Mouse (Mus musculus) midbrain, embryonic 16.5 days (tissue): ENCODE data around the gene Smu1. TPM values are rescaled to one million over a fixed set of nuclear protein-coding genes. Genes with fewer than 3 reads are reported as not detected.
"Not testable (repeated sequence)": the region's sequence is repeated elsewhere in the genome, so short reads cannot be mapped to it uniquely, and the experiment has no call there.

Source experiments
- ATAC-seq: fragments of 200-750 bp; cut with Nextera tagmentation; 2 replicates; pipeline ENCODE4 v1.8.0; 2017; ENCODE audit warnings: moderate TSS enrichment
- H3K27ac ChIP-seq: fragments of 300-500 bp; sonication (generic); 2 replicates; pipeline ENCODE4 v1.5.1; 2014; ENCODE audit warnings: mild to moderate bottlenecking, low read length, mixed read lengths
- H3K27me3 ChIP-seq: fragments of 300-500 bp; sonication (generic); 2 replicates; pipeline ENCODE4 v1.6.1; 2014; ENCODE audit warnings: low read depth, low read length, mixed read lengths; ENCODE audit not compliant: control insufficient read depth, insufficient read depth
- H3K36me3 ChIP-seq: fragments of 300-500 bp; sonication (generic); 2 replicates; pipeline ENCODE4 v1.6.1; 2014; ENCODE audit warnings: mild to moderate bottlenecking, low read length, moderate library complexity, mixed read lengths; ENCODE audit not compliant: control insufficient read depth, insufficient read depth
- H3K4me1 ChIP-seq: fragments of 300-500 bp; sonication (generic); 2 replicates; pipeline ENCODE4 v1.6.1; 2014; ENCODE audit warnings: mild to moderate bottlenecking, low read length, mixed read lengths; ENCODE audit not compliant: control insufficient read depth, insufficient read depth
- H3K4me2 ChIP-seq: fragments of 300-500 bp; sonication (generic); 2 replicates; pipeline ENCODE4 v1.6.1; 2014; ENCODE audit warnings: mild to moderate bottlenecking, low read length, mixed read lengths
- H3K4me3 ChIP-seq: fragments of 300-500 bp; sonication (generic); 2 replicates; pipeline ENCODE4 v1.5.1; 2014; ENCODE audit warnings: low read depth, mild to moderate bottlenecking, low read length, moderate library complexity, mixed read lengths
- H3K9ac ChIP-seq: fragments of 300-500 bp; sonication (generic); 2 replicates; pipeline ENCODE4 v1.6.1; 2014; ENCODE audit warnings: low read depth, low read length, mixed read lengths
- H3K9me3 ChIP-seq: fragments of 300-500 bp; sonication (generic); replicated peaks from 2 replicates; pipeline ENCODE4 v1.6.1; 2014; ENCODE audit warnings: mild to moderate bottlenecking, low read length, mixed read lengths; ENCODE audit not compliant: control insufficient read depth, poor library complexity, severe bottlenecking
- WGBS: fragments of 180-500 bp; shearing (Covaris S2); extraction: QIAGEN DNeasy Blood & Tissue Kit; methylation state at CpG from one replicate; pipeline ENCODE4 v1.1.7; 2014; 5-methylcytosine and 5-hydroxymethylcytosine counted together
- polyA plus RNA-seq: library from polyadenylated mRNA; unstranded; fragments of >200 nt; fragmentation: Nextera tagmentation; extraction: Ambion mirVana; gene quantifications from 2 replicates; pipeline ENCODE4 v1.2.1, GENCODE M21; 2015

Smu1 gene
- 110 and 117 TPM in 2 replicates for polyA plus RNA-seq

DNA sequence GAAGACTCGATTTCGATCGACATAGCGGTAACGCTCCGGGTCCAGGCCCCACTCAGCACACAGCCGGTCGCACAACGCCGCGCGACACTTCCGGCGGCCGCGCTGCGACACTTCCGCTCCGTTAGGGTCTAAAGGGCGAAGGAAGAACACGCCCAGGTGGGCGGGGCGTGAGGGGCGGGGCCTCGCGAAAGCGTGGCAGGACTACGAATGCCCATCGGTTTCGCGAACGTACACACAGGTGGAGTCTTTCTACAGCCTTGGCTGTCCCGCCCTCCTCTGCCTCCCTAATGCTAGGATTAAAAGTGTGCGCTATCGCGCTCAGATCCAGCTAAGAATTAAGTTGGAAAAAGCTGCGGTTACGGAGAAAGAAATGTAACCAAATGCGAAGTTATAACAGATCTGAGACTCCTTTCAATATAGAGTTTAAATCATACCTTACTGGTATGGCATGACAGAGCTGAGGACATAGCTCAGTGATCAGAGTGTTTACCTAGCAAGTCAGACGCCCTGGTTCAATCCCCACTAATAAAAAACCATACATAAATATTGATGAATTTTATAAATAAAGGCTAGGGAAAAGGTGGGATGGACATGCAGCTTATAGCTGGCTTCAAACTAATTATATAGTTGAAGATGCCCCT lies at the start of gene Smu1:
Gene Smu1 (minus strand): TSS at position 144 of the 641 bp plus-strand sequence.
- Histone ChIP-seq H3K27ac (peak within 1 kb of the TSS; percentile 71), H3K9me3 (no peaks in the 10 kb centered on the region), H3K9ac (peak within 1 kb of the TSS; percentile 78), H3K36me3 (peaks cover 4% of the 10 kb centered on the region; the same call in 1 of the 2 replicates), H3K4me1 (peaks cover 7% of the 10 kb centered on the region), H3K4me2 (peak within 1 kb of the TSS; percentile 80), H3K27me3 (peaks cover 4% of the 10 kb centered on the region; the same call in 1 of the 2 replicates), H3K4me3 (peak within 1 kb of the TSS; percentile 98)
- WGBS: under 1% methylated on average over 40 of the region's 40 CpGs
- peak; percentile 99 for ATAC-seq

DNA sequence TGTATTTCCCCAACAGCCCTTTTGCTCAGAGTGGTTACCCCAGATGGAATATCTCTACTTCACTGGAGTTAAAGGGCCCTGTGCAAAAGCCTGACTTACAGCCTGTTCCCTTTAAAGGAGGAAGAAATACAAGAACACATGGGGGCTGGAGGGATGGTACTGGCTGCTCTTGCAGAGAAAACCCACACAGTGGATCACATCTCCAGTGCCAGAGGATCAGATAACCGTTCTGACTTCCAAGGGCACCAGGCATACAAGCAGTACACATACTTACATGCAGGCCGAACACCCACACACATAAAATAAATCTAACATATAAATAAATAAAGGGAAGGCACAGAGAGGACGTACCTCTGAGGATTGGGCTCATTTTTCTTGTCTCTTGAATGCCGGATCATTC lies 49.7 kb upstream of the Smu1 start:
- Histone ChIP-seq H3K27me3 (no peaks in the 10 kb centered on the region), H3K9ac (no peak overlapping the region), H3K4me2 (no peak overlapping the region), H3K9me3 (no peaks in the 10 kb centered on the region), H3K36me3 (no peaks in the 10 kb centered on the region), H3K4me3 (no peak overlapping the region), H3K27ac (no peak overlapping the region), H3K4me1 (no peaks in the 10 kb centered on the region)
- WGBS: 91% methylated on average over 4 of the region's 4 CpGs
- ATAC-seq: no peak

DNA sequence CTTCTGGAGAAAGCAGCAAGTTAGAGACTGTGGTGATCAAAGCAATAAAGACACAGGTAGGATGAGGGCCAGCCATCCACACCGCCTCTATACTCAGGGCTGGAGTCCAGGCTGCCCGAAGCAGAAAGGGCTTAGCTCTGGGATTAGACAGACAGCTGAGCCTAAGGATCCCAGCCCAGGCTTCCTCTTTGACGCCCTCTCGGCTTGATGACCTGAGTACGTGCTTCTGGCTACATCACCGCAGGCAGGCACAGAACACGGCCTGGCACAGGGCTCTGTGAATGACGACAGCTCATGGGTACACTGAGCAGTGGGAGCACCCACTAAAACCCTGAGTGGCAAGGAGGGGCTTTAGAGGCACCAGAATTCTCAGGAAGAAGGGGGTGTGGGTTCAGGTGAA lies 47.7 kb upstream of the Smu1 start:
- Histone ChIP-seq H3K4me2 (no peak overlapping the region), H3K27ac (no peak overlapping the region), H3K9me3 (no peaks in the 10 kb centered on the region), H3K9ac (no peak overlapping the region), H3K27me3 (no peaks in the 10 kb centered on the region), H3K4me3 (no peak overlapping the region), H3K4me1 (no peaks in the 10 kb centered on the region), H3K36me3 (no peaks in the 10 kb centered on the region)
- WGBS: 85% methylated on average over 8 of the region's 8 CpGs
- no peak for ATAC-seq

GRCm38 (mm10) chr4:40802787-40803186 lies 45.1 kb upstream of the Smu1 start:
- no peak overlapping the region for H3K9ac ChIP-seq
- no peaks in the 10 kb centered on the region for H3K27me3 ChIP-seq
- H3K4me3 ChIP-seq: no peak overlapping the region
- no peaks in the 10 kb centered on the region for H3K4me1 ChIP-seq
- no peak overlapping the region for H3K4me2 ChIP-seq
- 94% methylated on average over 3 of the region's 3 CpGs for WGBS
- H3K9me3 ChIP-seq: no peaks in the 10 kb centered on the region
- H3K27ac ChIP-seq: no peak overlapping the region
- no peaks in the 10 kb centered on the region for H3K36me3 ChIP-seq
- ATAC-seq: no peak

GRCm38 (mm10) chr4:40801908-40802307 lies 44.2 kb upstream of the Smu1 start:
- no peaks in the 10 kb centered on the region for H3K4me1 ChIP-seq
- no peaks in the 10 kb centered on the region for H3K36me3 ChIP-seq
- H3K4me3 ChIP-seq: no peak overlapping the region
- no peak overlapping the region for H3K9ac ChIP-seq
- H3K27me3 ChIP-seq: no peaks in the 10 kb centered on the region
- 89% methylated on average over 4 of the region's 4 CpGs for WGBS
- no peaks in the 10 kb centered on the region for H3K9me3 ChIP-seq
- no peak overlapping the region for H3K27ac ChIP-seq
- no peak for ATAC-seq
- no peak overlapping the region for H3K4me2 ChIP-seq

GRCm38 (mm10) chr4:40800873-40801272 lies 43.1 kb upstream of the Smu1 start:
- Histone ChIP-seq H3K27ac (no peak overlapping the region), H3K36me3 (no peaks in the 10 kb centered on the region), H3K9me3 (no peaks in the 10 kb centered on the region), H3K4me1 (no peaks in the 10 kb centered on the region), H3K9ac (no peak overlapping the region), H3K4me2 (no peak overlapping the region), H3K4me3 (no peak overlapping the region), H3K27me3 (no peaks in the 10 kb centered on the region)
- ATAC-seq: no peak
- 84% methylated on average over 3 of the region's 3 CpGs for WGBS

- H3K27me3 ChIP-seq, H3K4me1 ChIP-seq, H3K4me2 ChIP-seq, H3K9ac ChIP-seq, H3K9me3 ChIP-seq, H3K27ac ChIP-seq, H3K36me3 ChIP-seq, ATAC-seq, H3K4me3 ChIP-seq: not testable (repeated sequence)
- no CpG with 5 or more reads among the region's 2 CpGs for WGBS
These were observed 41.3 kb upstream of the Smu1 start for GRCm38 (mm10) chr4:40798833-40799555.

GRCm38 (mm10) chr4:40795761-40796160 lies 38.0 kb upstream of the Smu1 start:
- WGBS: 91% methylated on average over 3 of the region's 3 CpGs
- H3K9ac ChIP-seq: no peak overlapping the region
- no peaks in the 10 kb centered on the region for H3K4me1 ChIP-seq
- H3K9me3 ChIP-seq: no peaks in the 10 kb centered on the region
- H3K27ac ChIP-seq: no peak overlapping the region
- no peaks in the 10 kb centered on the region for H3K27me3 ChIP-seq
- H3K4me2 ChIP-seq: no peak overlapping the region
- ATAC-seq: no peak
- no peaks in the 10 kb centered on the region for H3K36me3 ChIP-seq
- H3K4me3 ChIP-seq: no peak overlapping the region

DNA sequence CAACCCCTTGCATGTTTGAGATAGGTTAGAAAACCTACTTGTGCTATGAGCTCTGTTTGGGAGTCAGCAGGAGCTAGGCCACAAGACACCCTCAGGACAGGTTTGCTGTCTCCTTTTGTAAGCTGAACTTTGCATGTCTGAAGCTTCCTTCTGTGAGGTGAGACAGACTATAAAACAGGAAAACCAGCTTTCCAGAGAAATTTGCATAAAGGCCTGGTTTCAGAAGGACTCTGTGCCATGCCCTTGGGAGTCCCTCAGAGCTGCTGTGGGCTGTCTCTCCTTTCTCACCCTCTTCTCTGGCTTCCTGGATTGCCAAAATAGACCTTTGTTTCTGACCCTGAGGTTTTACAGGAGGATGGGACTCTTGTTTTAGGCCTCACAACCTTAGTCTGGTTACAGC lies 36.6 kb upstream of the Smu1 start:
- Histone ChIP-seq H3K4me1 (no peaks in the 10 kb centered on the region), H3K27me3 (no peaks in the 10 kb centered on the region), H3K9me3 (no peaks in the 10 kb centered on the region), H3K36me3 (no peaks in the 10 kb centered on the region), H3K27ac (no peak overlapping the region), H3K4me2 (no peak overlapping the region), H3K9ac (no peak overlapping the region), H3K4me3 (no peak overlapping the region)
- no peak for ATAC-seq
